Mouse (Mus musculus): ENCODE data around the gene Disp2. TPM values are rescaled to one million over a fixed set of nuclear protein-coding genes. Genes with fewer than 3 reads are reported as not detected.

The Disp2 gene
- polyA plus RNA-seq, 1 experiment from 2014 or later, result 2.3 TPM

- Histone ChIP-seq H3K9ac (ENCODE audit: low read depth, low read length) (no peak overlapping the region), H3K27me3 (replicated peaks; ENCODE audit: control insufficient read depth, insufficient read depth, low read length) (no peaks in the 10 kb centered on the region), H3K9me3 (ENCODE audit: control insufficient read depth, low read length) (no peaks in the 10 kb centered on the region; the same call in 1 of the 2 replicates), H3K4me3 (ENCODE audit: low read length) (no peak overlapping the region), H3K36me3 (ENCODE audit: control insufficient read depth, insufficient read depth, low read length) (no peaks in the 10 kb centered on the region), H3K4me2 (ENCODE audit: low read depth, low read length) (no peak overlapping the region), H3K4me1 (ENCODE audit: control insufficient read depth, insufficient read depth, low read length) (peaks cover 14% of the 10 kb centered on the region), H3K27ac (ENCODE audit: low read length) (no peak overlapping the region)
- WGBS, result 42% methylated on average over 2 of the region's 2 CpGs
- no peak for ATAC-seq
Observed at GRCm38 (mm10) chr2:118810861-118811260, 31.3 kb downstream of the Disp2 start.

DNA sequence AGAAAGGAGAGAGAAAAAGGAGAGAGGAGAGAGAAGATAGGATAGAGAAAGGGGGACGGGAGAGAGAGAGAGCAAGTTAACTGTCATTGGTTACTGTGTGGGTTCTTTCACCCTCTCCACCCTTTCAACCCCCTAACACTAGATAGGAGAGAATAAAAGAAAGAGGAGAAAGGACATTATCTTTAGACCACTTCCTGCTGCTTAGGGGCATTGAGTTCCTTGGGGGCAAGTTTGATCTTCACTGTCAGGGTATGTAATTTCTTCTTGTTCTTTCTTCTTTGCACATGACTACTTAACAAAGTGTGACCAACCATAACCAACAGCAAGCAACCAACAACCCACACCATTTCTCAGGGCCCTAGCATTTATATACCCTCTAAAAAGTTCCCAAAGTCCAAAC, 33.2 kb downstream of the Disp2 start:
- WGBS, result 76% methylated on average over 1 of the region's 1 CpGs
- no peak for ATAC-seq
- no peak overlapping the region for H3K9ac ChIP-seq (ENCODE audit: low read depth, low read length)
- H3K27me3 ChIP-seq (replicated peaks; ENCODE audit: control insufficient read depth, insufficient read depth, low read length), result no peaks in the 10 kb centered on the region
- H3K4me1 ChIP-seq (ENCODE audit: control insufficient read depth, insufficient read depth, low read length), result peaks cover 14% of the 10 kb centered on the region
- no peak overlapping the region for H3K27ac ChIP-seq (ENCODE audit: low read length)
- no peak overlapping the region for H3K4me2 ChIP-seq (ENCODE audit: low read depth, low read length)
- no peak overlapping the region for H3K4me3 ChIP-seq (ENCODE audit: low read length)
- no peaks in the 10 kb centered on the region for H3K36me3 ChIP-seq (ENCODE audit: control insufficient read depth, insufficient read depth, low read length)
- no peaks in the 10 kb centered on the region; the same call in 1 of the 2 replicates for H3K9me3 ChIP-seq (ENCODE audit: control insufficient read depth, low read length)

- Histone ChIP-seq H3K36me3 (ENCODE audit: control insufficient read depth, insufficient read depth, low read length) (peaks cover 9% of the 10 kb centered on the region), H3K27ac (ENCODE audit: low read length) (peak within 1 kb of the TSS; percentile 63), H3K4me1 (ENCODE audit: control insufficient read depth, insufficient read depth, low read length) (peaks cover 14% of the 10 kb centered on the region), H3K9ac (ENCODE audit: low read depth, low read length) (peak within 1 kb of the TSS; percentile 80), H3K4me2 (ENCODE audit: low read depth, low read length) (peak within 1 kb of the TSS; percentile 75), H3K9me3 (ENCODE audit: control insufficient read depth, low read length) (no peaks in the 10 kb centered on the region; the same call in 1 of the 2 replicates), H3K4me3 (ENCODE audit: low read length) (peak within 1 kb of the TSS; percentile 81), H3K27me3 (replicated peaks; ENCODE audit: control insufficient read depth, insufficient read depth, low read length) (no peaks in the 10 kb centered on the region)
- under 1% methylated on average over 49 of the region's 49 CpGs for WGBS
- peak; percentile 96 for ATAC-seq
Observed at GRCm38 (mm10) chr2:118813981-118814836, 34.7 kb downstream of the Disp2 start, which contains the start of gene Knstrn. Gene Knstrn, plus strand, starts transcription at chr2:118814003.

DNA sequence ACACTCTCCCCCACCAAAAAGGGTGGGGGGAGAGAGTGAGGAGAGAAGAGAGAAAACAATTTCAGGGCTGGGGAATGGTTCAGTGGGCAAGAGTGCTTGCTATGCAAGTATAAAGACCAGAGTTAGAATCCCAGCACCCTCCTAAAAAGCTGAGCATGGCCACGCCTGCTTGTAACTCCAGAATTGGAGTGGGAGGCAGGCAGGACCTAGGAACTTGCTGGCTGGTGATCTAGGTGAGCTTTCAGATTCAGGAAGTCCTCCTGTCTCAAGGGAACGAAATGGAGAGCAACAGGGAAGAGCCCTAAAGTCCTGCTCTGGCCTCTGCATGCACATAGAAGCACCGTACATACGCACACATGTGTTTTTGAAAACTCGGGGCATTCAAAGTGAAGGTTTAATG, 43.3 kb downstream of the Disp2 start:
- Histone ChIP-seq H3K27ac (ENCODE audit: low read length) (no peak overlapping the region), H3K4me1 (ENCODE audit: control insufficient read depth, insufficient read depth, low read length) (no peaks in the 10 kb centered on the region), H3K4me3 (ENCODE audit: low read length) (no peak overlapping the region), H3K4me2 (ENCODE audit: low read depth, low read length) (no peak overlapping the region), H3K36me3 (ENCODE audit: control insufficient read depth, insufficient read depth, low read length) (peaks cover 19% of the 10 kb centered on the region), H3K9me3 (ENCODE audit: control insufficient read depth, low read length) (no peaks in the 10 kb centered on the region), H3K9ac (ENCODE audit: low read depth, low read length) (no peak overlapping the region), H3K27me3 (replicated peaks; ENCODE audit: control insufficient read depth, insufficient read depth, low read length) (no peaks in the 10 kb centered on the region)
- ATAC-seq, result no peak
- 93% methylated on average over 5 of the region's 5 CpGs for WGBS

DNA sequence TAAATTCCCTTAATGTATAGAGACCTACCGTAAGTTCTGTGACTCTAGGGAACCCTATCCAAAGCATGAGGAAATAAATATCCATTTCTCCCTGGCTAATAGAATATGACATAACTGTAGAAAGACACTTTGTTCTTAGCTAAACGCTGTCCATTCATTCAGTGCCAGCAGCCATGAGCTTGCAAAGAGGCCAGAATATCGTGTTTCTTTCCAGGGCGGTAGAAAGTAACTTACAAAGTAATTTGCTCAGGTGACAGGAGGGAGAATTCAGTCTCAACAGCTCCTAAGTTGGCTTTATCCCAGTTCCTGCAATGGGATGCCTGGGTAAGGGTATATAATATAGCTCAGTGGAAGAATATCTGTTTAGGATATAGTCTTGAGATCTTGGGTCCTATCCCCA, 44.9 kb downstream of the Disp2 start:
- no peak overlapping the region for H3K4me3 ChIP-seq (ENCODE audit: low read length)
- no peak overlapping the region for H3K9ac ChIP-seq (ENCODE audit: low read depth, low read length)
- peaks cover 8% of the 10 kb centered on the region; the same call in 1 of the 2 replicates for H3K36me3 ChIP-seq (ENCODE audit: control insufficient read depth, insufficient read depth, low read length)

DNA sequence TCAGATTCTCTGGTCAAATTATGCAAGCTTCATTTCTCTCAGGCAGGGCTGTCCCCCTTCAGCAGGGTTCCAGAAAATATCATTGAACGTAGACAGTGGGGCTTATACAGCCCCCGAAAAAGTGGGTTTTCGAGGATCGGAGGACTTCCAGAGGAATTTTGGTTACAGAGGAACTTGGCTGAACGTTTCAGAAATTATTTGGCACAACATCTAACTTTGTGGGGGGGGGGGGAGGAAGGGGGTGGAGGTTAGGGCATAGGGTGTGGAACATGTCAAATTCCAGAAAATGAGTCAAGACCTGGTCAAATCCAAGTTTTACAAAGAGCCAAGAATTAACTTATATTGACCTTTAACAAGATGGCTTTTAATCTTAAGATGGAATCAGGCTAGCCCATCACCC, 49.6 kb downstream of the Disp2 start:
- Histone ChIP-seq H3K4me1 (ENCODE audit: control insufficient read depth, insufficient read depth, low read length) (no peaks in the 10 kb centered on the region), H3K36me3 (ENCODE audit: control insufficient read depth, insufficient read depth, low read length) (peaks cover 13% of the 10 kb centered on the region), H3K4me3 (ENCODE audit: low read length) (no peak overlapping the region), H3K9me3 (ENCODE audit: control insufficient read depth, low read length) (no peaks in the 10 kb centered on the region), H3K4me2 (ENCODE audit: low read depth, low read length) (no peak overlapping the region), H3K27ac (ENCODE audit: low read length) (no peak overlapping the region), H3K27me3 (replicated peaks; ENCODE audit: control insufficient read depth, insufficient read depth, low read length) (no peaks in the 10 kb centered on the region), H3K9ac (ENCODE audit: low read depth, low read length) (no peak overlapping the region)
- no peak for ATAC-seq
- 91% methylated on average over 5 of the region's 5 CpGs for WGBS

More for the DNA sequence above, 44.9 kb downstream of the Disp2 start:
- ATAC-seq, result no peak
- no peaks in the 10 kb centered on the region for H3K9me3 ChIP-seq (ENCODE audit: control insufficient read depth, low read length)
- 94% methylated on average over 4 of the region's 4 CpGs for WGBS
- H3K4me1 ChIP-seq (ENCODE audit: control insufficient read depth, insufficient read depth, low read length), result no peaks in the 10 kb centered on the region
- H3K27ac ChIP-seq (ENCODE audit: low read length), result no peak overlapping the region
- H3K4me2 ChIP-seq (ENCODE audit: low read depth, low read length), result no peak overlapping the region
- no peaks in the 10 kb centered on the region for H3K27me3 ChIP-seq (replicated peaks; ENCODE audit: control insufficient read depth, insufficient read depth, low read length)

- Histone ChIP-seq H3K27me3 (replicated peaks; ENCODE audit: control insufficient read depth, insufficient read depth, low read length) (no peaks in the 10 kb centered on the region), H3K27ac (ENCODE audit: low read length) (no peak overlapping the region), H3K4me2 (ENCODE audit: low read depth, low read length) (no peak overlapping the region), H3K9ac (ENCODE audit: low read depth, low read length) (no peak overlapping the region), H3K4me1 (ENCODE audit: control insufficient read depth, insufficient read depth, low read length) (no peaks in the 10 kb centered on the region), H3K4me3 (ENCODE audit: low read length) (no peak overlapping the region), H3K9me3 (ENCODE audit: control insufficient read depth, low read length) (no peaks in the 10 kb centered on the region), H3K36me3 (ENCODE audit: control insufficient read depth, insufficient read depth, low read length) (peaks cover 14% of the 10 kb centered on the region)
- WGBS, result 94% methylated on average over 6 of the region's 6 CpGs
- ATAC-seq, result no peak
Observed at GRCm38 (mm10) chr2:118834061-118834460, 54.5 kb downstream of the Disp2 start.

GRCm38 (mm10) chr2:118835115-118835514, 55.6 kb downstream of the Disp2 start:
- H3K27ac ChIP-seq (ENCODE audit: low read length), result no peak overlapping the region
- 78% methylated on average over 6 of the region's 6 CpGs for WGBS
- no peaks in the 10 kb centered on the region for H3K27me3 ChIP-seq (replicated peaks; ENCODE audit: control insufficient read depth, insufficient read depth, low read length)
- no peaks in the 10 kb centered on the region for H3K4me1 ChIP-seq (ENCODE audit: control insufficient read depth, insufficient read depth, low read length)
- ATAC-seq, result no peak
- H3K9ac ChIP-seq (ENCODE audit: low read depth, low read length), result no peak overlapping the region
- H3K9me3 ChIP-seq (ENCODE audit: control insufficient read depth, low read length), result no peaks in the 10 kb centered on the region
- no peak overlapping the region for H3K4me3 ChIP-seq (ENCODE audit: low read length)
- no peak overlapping the region for H3K4me2 ChIP-seq (ENCODE audit: low read depth, low read length)
- H3K36me3 ChIP-seq (ENCODE audit: control insufficient read depth, insufficient read depth, low read length), result peaks cover 14% of the 10 kb centered on the region

GRCm38 (mm10) chr2:118838330-118838729, 58.8 kb downstream of the Disp2 start:
- WGBS, result 40% methylated on average over 5 of the region's 5 CpGs
- Histone ChIP-seq H3K9ac (ENCODE audit: low read depth, low read length) (no peak overlapping the region), H3K4me3 (ENCODE audit: low read length) (no peak overlapping the region), H3K27me3 (replicated peaks; ENCODE audit: control insufficient read depth, insufficient read depth, low read length) (no peaks in the 10 kb centered on the region), H3K36me3 (ENCODE audit: control insufficient read depth, insufficient read depth, low read length) (peaks cover 3% of the 10 kb centered on the region; the same call in 1 of the 2 replicates), H3K27ac (ENCODE audit: low read length) (no peak overlapping the region), H3K9me3 (ENCODE audit: control insufficient read depth, low read length) (no peaks in the 10 kb centered on the region), H3K4me2 (ENCODE audit: low read depth, low read length) (no peak overlapping the region), H3K4me1 (ENCODE audit: control insufficient read depth, insufficient read depth, low read length) (no peaks in the 10 kb centered on the region)
- ATAC-seq, result no peak
